Mouse (Mus musculus) embryonic facial prominence, embryonic 15.5 days (tissue): Measurements from ENCODE around the gene Metap1. TPM values are rescaled to one million over a fixed set of nuclear protein-coding genes. Genes with fewer than 3 reads are reported as not detected.

Experiments
- ATAC-seq: fragments of 200-750 bp; cut with Nextera tagmentation; 2 replicates; pipeline ENCODE4 v1.8.0; 2017; ENCODE audit warnings: low read depth, moderate TSS enrichment; ENCODE audit not compliant: insufficient number of reproducible peaks, low FRiP score, low TSS enrichment
- H3K27ac ChIP-seq: fragments of 300-500 bp; sonication (generic); replicated peaks from 2 replicates; pipeline ENCODE4 v1.5.1; 2015; ENCODE audit warnings: mild to moderate bottlenecking, inconsistent platforms
- H3K27me3 ChIP-seq: fragments of 300-500 bp; sonication (generic); 2 replicates; pipeline ENCODE4 v1.6.1; 2015; ENCODE audit warnings: inconsistent platforms
- H3K36me3 ChIP-seq: fragments of 300-500 bp; sonication (generic); 2 replicates; pipeline ENCODE4 v1.6.1; 2015; ENCODE audit warnings: mild to moderate bottlenecking, inconsistent platforms
- H3K4me1 ChIP-seq: fragments of 300-500 bp; sonication (generic); 2 replicates; pipeline ENCODE4 v1.6.1; 2015; ENCODE audit warnings: inconsistent platforms
- H3K4me2 ChIP-seq: fragments of 300-500 bp; sonication (generic); replicated peaks from 2 replicates; pipeline ENCODE4 v1.6.1; 2015; ENCODE audit warnings: mild to moderate bottlenecking, inconsistent platforms
- H3K4me3 ChIP-seq: fragments of 300-500 bp; sonication (generic); replicated peaks from 2 replicates; pipeline ENCODE4 v1.5.1; 2015; ENCODE audit warnings: mild to moderate bottlenecking, inconsistent platforms
- H3K9ac ChIP-seq: fragments of 300-500 bp; sonication (generic); 2 replicates; pipeline ENCODE4 v1.6.1; 2015; ENCODE audit warnings: inconsistent platforms
- H3K9me3 ChIP-seq: fragments of 300-500 bp; sonication (generic); replicated peaks from 2 replicates; pipeline ENCODE4 v1.6.1; 2016; ENCODE audit warnings: inconsistent platforms
- WGBS: fragments of 180-500 bp; shearing (Covaris S2); methylation state at CpG from one replicate; pipeline ENCODE4 v1.1.7; 2015; 5-methylcytosine and 5-hydroxymethylcytosine counted together
- polyA plus RNA-seq: library from polyadenylated mRNA; unstranded; fragments of >200 nt; fragmentation: Nextera tagmentation; extraction: Ambion mirVana; gene quantifications from 2 replicates; pipeline ENCODE4 v1.2.1, GENCODE M21; 2015

Gene Metap1
- polyA plus RNA-seq, 1 experiment from 2014 or later, result 40.3 TPM

DNA sequence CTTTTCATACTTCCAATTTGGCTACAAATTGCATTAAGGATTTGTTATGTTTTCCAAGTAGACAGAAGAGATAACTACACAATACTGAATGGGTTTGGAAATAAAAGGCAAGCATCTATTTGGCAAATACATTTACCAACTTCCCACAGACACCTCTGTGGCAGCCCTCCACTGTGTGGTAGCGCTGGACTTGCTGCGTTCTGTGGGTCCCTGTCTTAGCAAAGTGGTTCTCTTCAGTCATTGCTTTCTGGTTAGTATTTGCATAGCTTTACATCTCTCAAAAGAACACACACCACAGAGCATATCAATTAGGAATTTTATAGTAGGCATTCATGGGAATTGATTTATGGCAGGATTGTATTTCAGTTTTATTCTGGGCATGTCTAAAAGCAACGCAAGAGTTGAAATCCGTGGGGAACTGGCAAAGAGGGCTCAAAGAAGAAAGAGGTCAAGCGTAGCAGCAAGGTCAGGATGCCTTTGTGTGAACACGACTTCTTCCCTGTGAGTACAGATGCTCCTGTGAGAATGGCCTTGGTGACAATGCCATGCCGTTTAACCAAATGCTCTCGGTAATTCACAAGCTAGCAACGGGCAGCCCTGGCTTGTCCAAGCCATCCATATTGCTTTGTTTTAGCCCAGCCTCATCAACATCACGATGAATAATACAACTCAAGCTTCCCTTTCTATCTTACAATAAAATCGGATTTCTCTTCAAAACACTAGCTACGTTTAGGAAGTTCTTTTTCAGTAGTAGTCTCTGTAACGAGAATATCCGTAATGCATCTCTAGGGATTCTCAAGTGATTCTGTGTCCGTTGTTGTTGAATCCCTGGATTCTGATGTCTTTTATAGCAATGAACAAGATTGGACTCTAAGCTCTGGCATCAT, 10.8 kb upstream of the Metap1 start:
- WGBS, result 61% methylated on average over 15 of the region's 15 CpGs
- H3K4me3 ChIP-seq, result no peak overlapping the region

DNA sequence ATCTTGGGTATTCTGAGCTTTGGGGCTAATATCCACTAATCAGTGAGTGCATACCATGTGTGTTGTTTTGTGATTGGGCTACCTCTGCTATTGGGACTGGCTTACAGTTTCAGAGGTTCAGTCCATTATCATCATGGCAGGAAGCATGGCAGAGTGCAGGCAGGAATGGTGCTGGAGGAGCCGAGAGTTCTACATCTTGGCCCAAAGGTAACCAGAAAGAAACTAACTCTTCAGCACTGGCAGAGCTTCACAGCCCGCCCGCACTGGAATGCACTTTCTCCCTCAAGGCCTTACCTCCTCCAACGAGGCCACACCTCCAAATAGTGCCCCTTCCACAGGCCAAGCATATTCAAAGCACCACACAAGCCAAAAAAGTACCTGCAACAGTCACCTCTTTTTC, 9.4 kb upstream of the Metap1 start:
- no peaks in the 10 kb centered on the region for H3K9me3 ChIP-seq
- WGBS, result 51% methylated on average over 4 of the region's 4 CpGs

More for the DNA sequence above, 10.8 kb upstream of the Metap1 start:
- Histone ChIP-seq H3K27me3 (no peaks in the 10 kb centered on the region), H3K27ac (no peak overlapping the region), H3K9ac (no peak overlapping the region), H3K4me1 (no peaks in the 10 kb centered on the region), H3K9me3 (no peaks in the 10 kb centered on the region), H3K36me3 (no peaks in the 10 kb centered on the region), H3K4me2 (no peak overlapping the region)
- ATAC-seq, result no peak

DNA sequence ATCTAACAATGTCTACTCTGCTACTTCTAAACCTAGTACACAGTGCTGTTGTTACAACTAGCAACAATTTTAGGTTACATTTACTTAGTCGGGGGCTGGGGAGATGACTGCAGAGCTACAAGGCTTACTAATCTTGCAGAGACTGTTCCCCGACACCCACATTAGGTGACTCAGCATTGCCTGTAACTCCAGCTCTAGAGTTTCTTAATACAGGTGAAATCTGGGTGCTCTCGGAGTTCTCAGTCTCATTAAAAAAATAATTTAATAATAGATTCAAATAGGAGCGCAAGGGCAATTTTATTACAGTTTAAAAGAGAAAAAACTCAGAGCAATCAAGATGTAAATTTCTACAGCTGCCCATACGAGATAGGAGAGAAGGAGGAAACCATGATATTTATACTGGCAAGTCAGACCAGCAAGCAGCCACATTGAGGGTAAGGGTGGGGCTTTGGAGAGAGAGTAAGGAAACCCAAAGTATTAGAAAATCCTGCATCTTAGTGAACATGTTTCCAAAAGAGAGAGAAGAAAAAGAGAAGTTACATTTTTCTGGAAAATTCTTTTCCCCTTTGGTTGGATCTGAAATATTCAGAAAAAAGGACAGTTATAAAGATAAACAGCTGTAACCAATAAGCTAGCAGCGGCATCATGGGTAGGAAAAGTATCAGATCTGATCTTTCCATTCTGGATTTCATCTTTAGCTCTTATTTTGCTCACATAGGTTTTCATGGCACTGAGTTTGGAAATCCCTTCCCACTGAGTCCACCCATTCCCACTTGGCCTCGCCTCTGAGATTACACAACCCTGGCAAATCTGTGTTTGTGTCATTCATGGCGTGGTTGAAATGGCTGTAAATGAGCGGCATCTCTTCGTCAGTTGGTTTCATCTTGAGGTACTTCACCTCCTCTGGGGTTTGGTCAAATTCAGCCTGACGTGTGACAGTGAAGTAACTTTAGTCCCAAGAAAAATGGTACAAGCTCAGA, 6.1 kb upstream of the Metap1 start:
- no peaks in the 10 kb centered on the region for H3K36me3 ChIP-seq
- no peak for ATAC-seq
- H3K27me3 ChIP-seq, result no peaks in the 10 kb centered on the region
- WGBS, result 72% methylated on average over 11 of the region's 11 CpGs
- no peak overlapping the region for H3K9ac ChIP-seq
- no peaks in the 10 kb centered on the region for H3K4me1 ChIP-seq
- no peak overlapping the region for H3K4me2 ChIP-seq
- H3K27ac ChIP-seq, result 0 out of 2 replicates have a peak overlapping the region, but pooled peaks have one; percentile 35
- H3K9me3 ChIP-seq, result no peaks in the 10 kb centered on the region
- H3K4me3 ChIP-seq, result no peak overlapping the region

More for the DNA sequence above, 9.4 kb upstream of the Metap1 start:
- Histone ChIP-seq H3K4me2 (no peak overlapping the region), H3K4me3 (no peak overlapping the region), H3K27ac (no peak overlapping the region), H3K9ac (no peak overlapping the region), H3K27me3 (no peaks in the 10 kb centered on the region), H3K4me1 (no peaks in the 10 kb centered on the region), H3K36me3 (no peaks in the 10 kb centered on the region)
- ATAC-seq, result no peak

DNA sequence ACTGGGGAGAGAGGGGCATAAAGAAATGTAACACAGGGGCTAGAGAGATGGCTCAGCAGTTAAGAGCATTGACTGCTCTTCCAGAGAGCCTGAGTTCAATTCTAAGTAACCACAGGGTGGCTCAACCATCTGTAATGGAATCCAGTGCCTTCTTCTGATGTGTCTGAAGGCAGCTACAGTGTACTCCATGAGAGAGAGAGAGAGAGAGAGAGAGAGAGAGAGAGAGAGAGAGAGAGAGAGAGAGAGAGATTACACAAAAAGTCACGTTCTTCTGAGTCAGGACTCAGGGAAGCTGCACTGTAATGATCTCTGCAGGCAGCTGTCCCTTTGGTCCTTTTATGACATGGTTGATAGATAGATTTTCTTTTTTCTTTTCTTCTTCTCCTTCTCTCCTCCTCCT, 5.2 kb upstream of the Metap1 start:
- 50% methylated on average over 1 of the region's 1 CpGs for WGBS
- H3K27me3 ChIP-seq, result no peaks in the 10 kb centered on the region
- no peak overlapping the region for H3K4me2 ChIP-seq
- no peak for ATAC-seq
- H3K4me1 ChIP-seq, result no peaks in the 10 kb centered on the region
- no peak overlapping the region for H3K9ac ChIP-seq
- H3K36me3 ChIP-seq, result no peaks in the 10 kb centered on the region
- H3K4me3 ChIP-seq, result no peak overlapping the region
- H3K27ac ChIP-seq, result no peak overlapping the region
- no peaks in the 10 kb centered on the region for H3K9me3 ChIP-seq

DNA sequence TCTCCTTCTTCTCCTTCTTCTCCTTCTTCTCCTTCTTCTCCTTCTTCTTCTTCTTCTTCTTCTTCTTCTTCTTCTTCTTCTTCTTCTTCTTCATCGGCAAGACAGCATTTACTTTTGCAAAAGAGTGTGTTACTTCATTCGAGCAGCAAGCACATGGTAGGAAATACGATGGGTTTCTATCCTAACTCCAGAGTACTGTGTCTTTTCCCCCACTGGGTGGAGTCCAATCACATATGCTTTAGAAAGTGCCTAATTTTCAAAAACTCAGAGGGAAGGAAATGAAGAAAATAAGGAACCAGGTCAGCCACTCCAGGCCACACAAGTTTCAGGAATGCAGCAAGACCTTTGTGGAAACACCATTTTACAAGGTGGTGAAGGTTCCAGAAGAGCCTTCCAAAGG, 4.4 kb upstream of the Metap1 start:
- Histone ChIP-seq H3K9me3 (no peaks in the 10 kb centered on the region), H3K4me1 (no peaks in the 10 kb centered on the region), H3K4me3 (no peak overlapping the region), H3K27me3 (no peaks in the 10 kb centered on the region), H3K27ac (no peak overlapping the region), H3K9ac (no peak overlapping the region), H3K4me2 (no peak overlapping the region), H3K36me3 (no peaks in the 10 kb centered on the region)
- 74% methylated on average over 3 of the region's 3 CpGs for WGBS
- ATAC-seq, result no peak

DNA sequence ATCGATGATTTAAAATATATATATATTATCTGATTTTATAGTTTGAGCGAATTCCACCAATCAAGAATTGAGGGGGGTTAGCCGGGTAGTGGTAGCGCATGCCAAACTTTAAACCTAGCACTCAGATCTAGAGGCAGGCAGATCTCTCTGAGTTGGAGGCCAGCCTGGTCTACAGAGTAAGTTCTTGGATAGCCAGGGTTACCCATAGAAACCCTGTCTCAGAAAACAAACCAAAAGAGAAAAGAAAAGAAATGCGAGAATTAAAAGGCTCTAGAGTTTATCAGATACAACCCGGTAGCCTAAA, 671 bp upstream of the Metap1 start:
- peaks cover 10% of the 10 kb centered on the region for H3K4me1 ChIP-seq
- no peak overlapping the region for H3K9ac ChIP-seq
- peak overlapping the region; percentile 63 for H3K4me3 ChIP-seq
- no peak for ATAC-seq
- no peaks in the 10 kb centered on the region for H3K27me3 ChIP-seq
- peak overlapping the region; percentile 59 for H3K4me2 ChIP-seq
- H3K9me3 ChIP-seq, result no peaks in the 10 kb centered on the region
- H3K27ac ChIP-seq, result 0 out of 2 replicates have a peak overlapping the region, but pooled peaks have one; percentile 58
- WGBS, result 23% methylated on average over 6 of the region's 6 CpGs
- peaks cover 10% of the 10 kb centered on the region; the same call in 1 of the 2 replicates for H3K36me3 ChIP-seq

DNA sequence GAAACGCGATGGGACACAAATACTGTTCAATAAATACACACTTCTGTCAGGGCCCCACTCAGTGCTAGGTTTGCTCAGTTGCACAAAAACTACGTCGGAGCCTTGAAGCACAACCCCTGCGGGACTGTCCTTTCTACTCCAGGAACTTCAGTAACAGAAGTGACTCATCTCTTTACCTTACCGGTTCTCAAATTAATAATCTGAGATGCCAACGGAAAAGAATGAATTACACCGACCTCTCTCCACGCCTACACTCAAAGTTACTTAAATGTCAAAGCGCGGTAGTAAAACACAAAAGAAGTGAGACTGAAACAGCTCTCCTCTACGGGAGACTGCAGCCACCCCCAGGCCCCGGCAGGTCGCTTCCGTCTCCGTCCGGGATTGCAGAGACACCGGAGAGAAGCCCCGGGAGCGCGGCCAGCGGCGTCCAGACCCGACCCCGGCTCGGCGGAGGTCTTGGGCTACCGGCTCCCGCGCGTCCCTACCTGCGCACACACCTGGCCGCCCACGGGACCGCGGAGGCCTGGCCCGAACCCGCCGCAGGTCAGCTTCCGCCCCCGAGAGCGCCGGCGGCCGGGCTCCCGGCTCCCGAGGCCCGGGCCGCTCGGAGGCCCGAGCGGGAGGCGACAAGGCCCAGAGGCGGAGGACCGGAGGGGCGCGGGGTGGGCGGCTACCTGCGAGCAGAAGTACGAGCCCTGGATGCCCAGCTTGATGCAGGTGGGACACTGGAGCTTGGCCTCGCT, 560 bp downstream of the Metap1 start:
- Histone ChIP-seq H3K4me2 (peak overlapping the region; percentile 59), H3K4me1 (peaks cover 10% of the 10 kb centered on the region), H3K9ac (peak overlapping the region; percentile 47), H3K9me3 (no peaks in the 10 kb centered on the region), H3K27ac (peak overlapping the region; percentile 71), H3K27me3 (no peaks in the 10 kb centered on the region), H3K4me3 (peak overlapping the region; percentile 63), H3K36me3 (peaks cover 17% of the 10 kb centered on the region)
- ATAC-seq, result peak; percentile 56
- under 1% methylated on average over 61 of the region's 61 CpGs for WGBS

DNA sequence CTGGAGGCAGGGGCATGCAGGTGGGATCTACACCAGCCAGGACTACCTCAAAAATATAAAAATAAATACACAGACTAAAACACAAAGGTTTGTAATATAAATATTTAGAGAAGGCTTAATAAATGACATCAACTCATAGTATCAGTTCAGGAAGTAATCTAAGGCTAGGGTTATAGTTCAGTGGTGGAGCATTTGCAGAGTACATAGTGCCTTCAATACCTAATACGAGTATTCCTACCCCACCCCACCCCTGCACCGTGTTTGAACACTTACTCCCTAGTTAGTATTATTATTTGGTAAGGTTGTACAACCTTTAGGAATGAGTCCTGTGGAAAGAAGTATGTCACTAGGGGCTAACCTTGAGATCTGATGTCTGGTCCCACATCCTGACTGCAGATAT, 6.1 kb downstream of the Metap1 start:
- peaks cover 31% of the 10 kb centered on the region for H3K36me3 ChIP-seq
- ATAC-seq, result no peak
- H3K27me3 ChIP-seq, result no peaks in the 10 kb centered on the region
- no peak overlapping the region for H3K27ac ChIP-seq
- H3K4me1 ChIP-seq, result peaks cover 8% of the 10 kb centered on the region
- WGBS, result 93% methylated on average over 2 of the region's 2 CpGs
- no peak overlapping the region for H3K4me3 ChIP-seq
- no peak overlapping the region for H3K4me2 ChIP-seq
- no peak overlapping the region for H3K9ac ChIP-seq
- H3K9me3 ChIP-seq, result no peaks in the 10 kb centered on the region

DNA sequence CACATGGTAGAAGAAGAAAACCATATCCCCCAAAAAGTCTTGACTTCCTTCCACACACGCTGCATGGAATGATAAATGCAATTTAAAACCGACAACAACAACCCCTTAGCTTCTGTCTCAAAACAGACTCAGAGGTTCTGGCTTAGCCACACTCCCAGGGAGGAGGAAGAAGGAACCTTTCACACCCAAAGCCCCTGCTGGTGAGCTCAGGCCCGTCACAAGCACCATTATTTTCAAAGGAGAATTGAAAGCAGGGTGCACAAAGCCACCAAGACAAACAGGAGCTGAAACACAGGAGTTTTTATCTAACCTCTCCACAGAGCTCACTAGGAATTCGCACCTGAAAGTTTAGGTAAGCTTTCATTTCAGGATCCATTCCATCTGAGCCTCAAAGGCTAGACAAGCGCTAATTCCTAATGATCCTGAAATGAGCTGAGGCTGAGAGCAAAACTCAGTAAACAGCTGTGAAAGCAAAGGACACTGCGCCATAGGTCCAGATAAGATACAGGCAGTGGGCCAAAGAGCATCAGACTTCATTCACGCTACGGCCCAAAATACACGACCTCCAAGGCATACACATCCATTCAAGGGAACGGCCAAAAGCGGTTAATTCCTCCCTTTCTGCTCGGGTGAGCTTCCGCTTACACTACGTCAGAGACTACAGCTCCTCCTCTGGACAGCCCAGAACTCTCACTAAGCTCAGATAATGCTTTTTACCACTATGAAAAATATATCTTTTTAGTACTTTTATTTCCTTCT, 7.6 kb downstream of the Metap1 start:
- no peaks in the 10 kb centered on the region for H3K4me1 ChIP-seq
- ATAC-seq, result no peak
- WGBS, result 78% methylated on average over 14 of the region's 14 CpGs

DNA sequence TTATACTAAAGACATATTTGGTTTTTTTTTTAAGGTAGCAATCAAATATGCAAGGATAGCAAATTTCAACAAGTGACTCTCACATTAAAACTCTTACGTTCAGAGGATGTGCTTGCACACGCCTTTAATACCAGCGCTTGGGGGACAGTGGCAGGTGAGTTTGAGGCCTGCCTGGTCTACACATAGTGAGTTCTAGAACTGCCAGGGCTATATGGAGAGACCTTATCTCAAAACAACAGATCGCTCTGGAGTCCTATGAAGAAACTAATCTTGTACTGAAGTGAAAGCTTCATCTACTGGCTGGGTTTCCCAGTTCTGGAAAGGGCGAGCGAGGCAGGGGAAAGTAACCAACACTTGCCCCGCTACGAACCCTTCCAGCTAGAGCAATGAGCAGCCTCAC, 9.8 kb downstream of the Metap1 start:
- no peaks in the 10 kb centered on the region for H3K27me3 ChIP-seq
- no peak overlapping the region for H3K4me2 ChIP-seq
- H3K9ac ChIP-seq, result no peak overlapping the region
- no peak overlapping the region for H3K27ac ChIP-seq
- H3K4me3 ChIP-seq, result no peak overlapping the region
- H3K9me3 ChIP-seq, result no peaks in the 10 kb centered on the region
- 88% methylated on average over 8 of the region's 8 CpGs for whole genome bisulfite sequencing
- peaks cover 16% of the 10 kb centered on the region for H3K36me3 ChIP-seq
- H3K4me1 ChIP-seq, result no peaks in the 10 kb centered on the region
- ATAC-seq, result no peak

More for the DNA sequence above, 7.6 kb downstream of the Metap1 start:
- H3K4me3 ChIP-seq, result no peak overlapping the region
- no peak overlapping the region for H3K27ac ChIP-seq
- no peaks in the 10 kb centered on the region for H3K9me3 ChIP-seq
- no peaks in the 10 kb centered on the region for H3K27me3 ChIP-seq
- no peak overlapping the region for H3K4me2 ChIP-seq
- H3K9ac ChIP-seq, result no peak overlapping the region
- peaks cover 30% of the 10 kb centered on the region for H3K36me3 ChIP-seq
